Mouse (Mus musculus): Measurements from ENCODE around the gene Creb5. TPM values are rescaled to one million over a fixed set of nuclear protein-coding genes. Genes with fewer than 3 reads are reported as not detected.

The Creb5 gene
- polyA plus RNA-seq, 1 experiment = 6.1 TPM

DNA sequence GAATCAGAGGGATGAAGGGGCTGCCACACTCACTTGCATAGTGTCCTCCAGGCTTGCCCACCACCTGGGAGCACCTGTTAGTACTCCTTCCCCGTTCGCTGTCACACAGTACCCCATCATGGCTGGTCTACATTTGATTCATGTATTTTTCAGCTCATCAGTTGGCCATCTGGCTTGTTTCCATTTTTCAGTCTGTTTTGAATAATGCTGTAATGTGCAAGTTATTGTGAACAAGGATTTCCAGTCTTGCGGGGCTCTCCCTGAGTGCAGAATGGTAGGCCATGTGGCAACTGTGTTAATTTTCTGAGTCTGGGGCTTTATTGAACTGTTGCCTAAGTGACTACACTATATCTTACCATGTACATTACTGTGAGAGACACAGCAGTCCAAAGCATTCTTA, 369.4 kb downstream of the Creb5 start:
- Histone ChIP-seq H3K27me3 (ENCODE audit: control insufficient read depth, insufficient read depth, low read length, poor library complexity, severe bottlenecking) (no peaks in the 10 kb centered on the region), H3K4me3 (ENCODE audit: low read depth, low read length) (no peak overlapping the region), H3K36me3 (ENCODE audit: control insufficient read depth, insufficient read depth, low read length, poor library complexity, severe bottlenecking) (no peaks in the 10 kb centered on the region), H3K9me3 (replicated peaks; ENCODE audit: control insufficient read depth, insufficient read depth, low read length, poor library complexity, severe bottlenecking) (no peaks in the 10 kb centered on the region), H3K27ac (ENCODE audit: insufficient read depth, low read length) (no peak overlapping the region), H3K4me1 (ENCODE audit: control insufficient read depth, insufficient read depth, low read length) (no peaks in the 10 kb centered on the region), H3K9ac (ENCODE audit: low read depth, poor library complexity, severe bottlenecking) (no peak overlapping the region)
- TF ChIP-seq POLR2A (IDR thresholded peaks at IDR 0.05; ENCODE audit: insufficient read depth, low read length) (no peak), EP300 (IDR thresholded peaks at IDR 0.05; ENCODE audit: insufficient read depth, low read depth, low read length) (no peak), CTCF (IDR thresholded peaks at IDR 0.05; ENCODE audit: low read depth, low read length) (no peak)

DNA sequence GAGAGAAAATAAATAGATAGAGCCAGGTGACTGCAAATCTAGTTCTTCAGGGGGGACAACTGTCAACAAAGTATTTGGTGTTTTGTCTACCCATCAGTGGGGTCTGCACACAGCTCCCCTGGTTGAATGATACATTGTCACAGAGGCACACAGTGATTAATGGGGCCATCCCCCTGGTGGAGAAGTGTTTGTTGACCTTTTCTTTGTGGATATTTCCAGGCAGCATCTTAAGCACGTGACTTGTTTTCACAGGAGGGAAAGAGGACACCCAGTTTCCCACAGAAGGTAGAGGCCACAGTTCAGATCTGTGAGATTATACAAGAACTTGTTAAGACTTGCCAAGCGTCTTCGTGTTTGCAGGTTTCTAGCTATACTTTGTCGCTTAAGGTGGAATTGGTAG, 370.4 kb downstream of the Creb5 start:
- no peaks in the 10 kb centered on the region for H3K27me3 ChIP-seq (ENCODE audit: control insufficient read depth, insufficient read depth, low read length, poor library complexity, severe bottlenecking)
- H3K4me1 ChIP-seq (ENCODE audit: control insufficient read depth, insufficient read depth, low read length) = no peaks in the 10 kb centered on the region
- no peaks in the 10 kb centered on the region for H3K9me3 ChIP-seq (replicated peaks; ENCODE audit: control insufficient read depth, insufficient read depth, low read length, poor library complexity, severe bottlenecking)
- H3K9ac ChIP-seq (ENCODE audit: low read depth, poor library complexity, severe bottlenecking) = no peak overlapping the region
- no peaks in the 10 kb centered on the region for H3K36me3 ChIP-seq (ENCODE audit: control insufficient read depth, insufficient read depth, low read length, poor library complexity, severe bottlenecking)
- no peak overlapping the region for H3K27ac ChIP-seq (ENCODE audit: insufficient read depth, low read length)
- H3K4me3 ChIP-seq (ENCODE audit: low read depth, low read length) = no peak overlapping the region
- TF ChIP-seq EP300 (IDR thresholded peaks at IDR 0.05; ENCODE audit: insufficient read depth, low read depth, low read length) = no peak
- no peak for TF ChIP-seq POLR2A (IDR thresholded peaks at IDR 0.05; ENCODE audit: insufficient read depth, low read length)
- TF ChIP-seq CTCF (IDR thresholded peaks at IDR 0.05; ENCODE audit: low read depth, low read length) = no peak

DNA sequence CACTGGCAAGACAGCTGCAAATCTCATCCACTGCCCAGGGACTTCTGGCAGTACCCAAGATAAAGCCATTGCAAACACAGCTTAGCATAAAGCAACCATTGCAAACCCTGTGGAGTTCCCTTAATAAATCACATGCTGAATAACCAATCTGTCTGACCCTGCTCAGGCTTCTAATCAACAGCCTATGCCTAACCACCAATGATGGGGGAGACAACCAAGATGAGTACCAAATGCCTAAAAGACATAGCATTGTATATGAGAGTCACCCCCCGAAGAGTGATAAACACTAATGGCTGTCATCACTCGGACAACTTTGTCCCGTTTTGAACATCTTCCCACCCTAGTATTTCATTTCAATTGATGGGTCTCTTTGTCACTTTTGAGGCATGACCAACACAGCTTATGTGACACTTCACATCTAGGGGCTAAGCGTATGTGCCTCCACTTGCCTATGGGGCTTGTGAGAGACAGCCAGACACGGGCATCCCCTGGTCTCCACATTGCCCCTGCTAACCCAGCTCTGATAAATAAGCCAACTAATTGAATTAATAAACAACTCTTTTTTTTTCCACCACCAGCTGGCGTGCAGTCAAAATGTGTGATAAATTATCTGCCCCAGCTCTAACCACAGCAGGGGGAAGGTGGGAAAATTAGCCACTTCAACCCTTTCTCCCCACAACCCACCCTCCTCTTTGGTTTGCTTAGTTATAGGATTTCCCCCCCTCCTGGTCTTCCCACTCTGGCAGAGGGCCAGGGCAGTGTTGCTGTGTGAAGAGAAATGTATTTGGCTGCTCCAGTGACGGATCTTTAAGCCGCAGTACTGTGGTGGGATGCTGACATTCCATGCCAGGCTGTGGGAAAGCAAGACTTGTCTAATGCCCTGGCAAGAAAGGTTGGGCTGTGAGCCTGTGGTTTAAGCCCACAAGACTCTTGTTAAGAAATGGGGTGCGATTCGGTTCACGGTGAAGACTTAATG, 376.1 kb downstream of the Creb5 start:
- H3K9me3 ChIP-seq (replicated peaks; ENCODE audit: control insufficient read depth, insufficient read depth, low read length, poor library complexity, severe bottlenecking) = no peaks in the 10 kb centered on the region
- no peak overlapping the region for H3K4me3 ChIP-seq (ENCODE audit: low read depth, low read length)
- TF ChIP-seq POLR2A (IDR thresholded peaks at IDR 0.05; ENCODE audit: insufficient read depth, low read length) (no peak), CTCF (IDR thresholded peaks at IDR 0.05; ENCODE audit: low read depth, low read length) (no peak)
- no peak overlapping the region for H3K9ac ChIP-seq (ENCODE audit: low read depth, poor library complexity, severe bottlenecking)
- H3K36me3 ChIP-seq (ENCODE audit: control insufficient read depth, insufficient read depth, low read length, poor library complexity, severe bottlenecking) = no peaks in the 10 kb centered on the region
- no peaks in the 10 kb centered on the region for H3K4me1 ChIP-seq (ENCODE audit: control insufficient read depth, insufficient read depth, low read length)
- H3K27me3 ChIP-seq (ENCODE audit: control insufficient read depth, insufficient read depth, low read length, poor library complexity, severe bottlenecking) = no peaks in the 10 kb centered on the region
- no peak overlapping the region for H3K27ac ChIP-seq (ENCODE audit: insufficient read depth, low read length)

DNA sequence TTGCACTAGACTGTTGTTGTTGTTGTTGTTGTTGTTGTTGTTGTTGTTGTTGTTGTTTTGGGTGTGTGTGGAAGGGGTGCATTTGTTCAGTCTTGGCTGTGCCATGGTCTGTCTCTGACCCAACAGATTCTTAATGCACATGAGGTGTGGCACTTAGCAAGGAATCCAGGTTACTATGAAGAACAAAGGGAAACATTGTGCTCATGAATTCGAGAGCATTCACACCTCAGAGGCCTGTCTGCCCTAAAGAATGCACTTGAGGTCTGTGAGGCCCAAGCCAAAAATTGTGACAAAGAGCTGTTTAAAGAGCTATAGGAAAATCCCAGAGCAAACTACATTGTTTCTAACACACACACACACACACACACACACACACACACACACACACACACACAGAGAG, 377.7 kb downstream of the Creb5 start:
- Histone ChIP-seq H3K4me1 (ENCODE audit: control insufficient read depth, insufficient read depth, low read length) (no peaks in the 10 kb centered on the region), H3K27me3 (ENCODE audit: control insufficient read depth, insufficient read depth, low read length, poor library complexity, severe bottlenecking) (no peaks in the 10 kb centered on the region), H3K9ac (ENCODE audit: low read depth, poor library complexity, severe bottlenecking) (no peak overlapping the region), H3K27ac (ENCODE audit: insufficient read depth, low read length) (no peak overlapping the region), H3K9me3 (replicated peaks; ENCODE audit: control insufficient read depth, insufficient read depth, low read length, poor library complexity, severe bottlenecking) (no peaks in the 10 kb centered on the region), H3K36me3 (ENCODE audit: control insufficient read depth, insufficient read depth, low read length, poor library complexity, severe bottlenecking) (no peaks in the 10 kb centered on the region), H3K4me3 (ENCODE audit: low read depth, low read length) (no peak overlapping the region)
- no peak for TF ChIP-seq POLR2A (IDR thresholded peaks at IDR 0.05; ENCODE audit: insufficient read depth, low read length)
- no peak for TF ChIP-seq EP300 (IDR thresholded peaks at IDR 0.05; ENCODE audit: insufficient read depth, low read depth, low read length)
- no peak for TF ChIP-seq CTCF (IDR thresholded peaks at IDR 0.05; ENCODE audit: low read depth, low read length)

DNA sequence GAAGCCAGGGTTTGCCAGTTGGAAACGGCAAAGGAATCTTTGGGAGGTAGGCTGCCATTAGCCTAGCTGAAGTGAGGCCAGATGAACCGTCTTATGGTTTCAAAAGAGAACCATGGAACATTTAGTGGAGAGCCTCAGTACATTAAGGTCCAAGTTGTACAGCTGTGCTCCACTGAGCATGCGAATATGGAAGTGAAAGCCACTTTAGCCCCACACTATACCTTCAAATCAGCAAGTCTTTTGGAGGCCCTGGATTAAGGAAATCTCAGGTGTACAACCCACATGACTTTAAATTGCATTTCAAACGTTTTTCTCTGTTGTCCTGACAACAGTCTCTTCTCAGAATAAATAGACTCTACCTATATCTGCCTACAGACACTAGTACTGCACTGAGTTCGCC, 379.4 kb downstream of the Creb5 start:
- Histone ChIP-seq H3K27me3 (ENCODE audit: control insufficient read depth, insufficient read depth, low read length, poor library complexity, severe bottlenecking) (no peaks in the 10 kb centered on the region), H3K27ac (ENCODE audit: insufficient read depth, low read length) (no peak overlapping the region), H3K4me1 (ENCODE audit: control insufficient read depth, insufficient read depth, low read length) (no peaks in the 10 kb centered on the region), H3K36me3 (ENCODE audit: control insufficient read depth, insufficient read depth, low read length, poor library complexity, severe bottlenecking) (no peaks in the 10 kb centered on the region), H3K9ac (ENCODE audit: low read depth, poor library complexity, severe bottlenecking) (no peak overlapping the region), H3K9me3 (replicated peaks; ENCODE audit: control insufficient read depth, insufficient read depth, low read length, poor library complexity, severe bottlenecking) (no peaks in the 10 kb centered on the region), H3K4me3 (ENCODE audit: low read depth, low read length) (no peak overlapping the region)
- TF ChIP-seq EP300 (IDR thresholded peaks at IDR 0.05; ENCODE audit: insufficient read depth, low read depth, low read length) (no peak), POLR2A (IDR thresholded peaks at IDR 0.05; ENCODE audit: insufficient read depth, low read length) (no peak), CTCF (IDR thresholded peaks at IDR 0.05; ENCODE audit: low read depth, low read length) (no peak)

DNA sequence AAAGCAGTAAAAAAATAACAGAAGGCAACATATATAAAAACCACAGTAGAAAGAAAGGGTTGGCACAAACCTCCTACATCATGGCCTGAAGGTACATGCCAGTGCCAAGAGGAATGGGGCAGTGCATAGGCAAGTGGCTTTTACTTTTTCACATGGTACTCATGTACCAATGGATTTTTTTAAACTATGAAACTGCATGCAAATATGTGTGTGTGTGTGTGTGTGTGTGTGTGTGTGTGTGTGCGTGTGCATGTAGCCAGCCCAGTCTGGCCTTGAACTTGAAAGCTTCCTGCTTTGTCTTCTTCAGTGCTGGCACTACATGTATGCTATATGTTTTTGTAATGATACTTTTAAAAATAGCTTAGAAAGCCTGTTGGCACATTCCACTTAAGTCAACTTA, 391.2 kb downstream of the Creb5 start:
- H3K9ac ChIP-seq (ENCODE audit: low read depth, poor library complexity, severe bottlenecking) = no peak overlapping the region
- H3K27ac ChIP-seq (ENCODE audit: insufficient read depth, low read length) = no peak overlapping the region
- no peaks in the 10 kb centered on the region for H3K27me3 ChIP-seq (ENCODE audit: control insufficient read depth, insufficient read depth, low read length, poor library complexity, severe bottlenecking)
- TF ChIP-seq CTCF (IDR thresholded peaks at IDR 0.05; ENCODE audit: low read depth, low read length) (no peak), EP300 (IDR thresholded peaks at IDR 0.05; ENCODE audit: insufficient read depth, low read depth, low read length) (no peak), POLR2A (IDR thresholded peaks at IDR 0.05; ENCODE audit: insufficient read depth, low read length) (no peak)
- no peaks in the 10 kb centered on the region for H3K4me1 ChIP-seq (ENCODE audit: control insufficient read depth, insufficient read depth, low read length)
- no peaks in the 10 kb centered on the region for H3K9me3 ChIP-seq (replicated peaks; ENCODE audit: control insufficient read depth, insufficient read depth, low read length, poor library complexity, severe bottlenecking)
- no peaks in the 10 kb centered on the region for H3K36me3 ChIP-seq (ENCODE audit: control insufficient read depth, insufficient read depth, low read length, poor library complexity, severe bottlenecking)
- H3K4me3 ChIP-seq (ENCODE audit: low read depth, low read length) = no peak overlapping the region

All from ES-Bruce4 (cell line).